Mouse (Mus musculus) frontal cortex, adult 2 months (tissue): ENCODE data around the gene Rnase1. TPM values are rescaled to one million over a fixed set of nuclear protein-coding genes. Genes with fewer than 3 reads are reported as not detected.

ENCODE experiments used
- DNase-seq, 2 experiments: peaks; one replicate each; pipeline ENCODE4 v3.0.0; 2022; ENCODE audit warnings: low spot score in 1 of 2; ENCODE audit errors: extremely low spot score in 1 of 2
- polyA plus RNA-seq: library from polyadenylated mRNA; depleted of rRNA; stranded (reverse); fragments of >200 nt; gene quantifications from 2 replicates; pipeline ENCODE4 v1.2.3, GENCODE M21; 2012; rRNA removed

Gene Rnase1
- polyA plus RNA-seq, 1 experiment = 0.72 TPM

GRCm38 (mm10) chr14:51095736-51096524 is 50.7 kb downstream of the Rnase1 start:
- DNase-seq = no peak

Other genes with a start within 250 kb of the Rnase1 start
- 3.1 and 3.3 TPM in 2 replicates for gene Klhl33, start 249.3 kb downstream of the Rnase1 start, polyA plus RNA-seq
- 66.7 and 70.0 TPM in 2 replicates for gene Osgep, start 221.9 kb downstream of the Rnase1 start, polyA plus RNA-seq
- gene Apex1, start 221.8 kb downstream of the Rnase1 start, polyA plus RNA-seq = 60.2 and 60.5 TPM in 2 replicates
- 156 and 184 TPM in 2 replicates for gene Pip4p1, start 215.9 kb downstream of the Rnase1 start, polyA plus RNA-seq
- 27.2 and 30.1 TPM in 2 replicates for gene Pnp, start 215.7 kb downstream of the Rnase1 start, polyA plus RNA-seq
- 25.7 and 37.9 TPM in 2 replicates for gene Gm49342, start 202.3 kb downstream of the Rnase1 start, polyA plus RNA-seq
- 1.3 and 1.7 TPM in 2 replicates for gene Pnp2, start 190.8 kb downstream of the Rnase1 start, polyA plus RNA-seq
- gene Rnase10, start 139.0 kb downstream of the Rnase1 start, polyA plus RNA-seq = 0.16 TPM in 1 of 2 replicates, not detected in the other
- not detected in 2 replicates for gene Rnase9, start 104.9 kb downstream of the Rnase1 start, polyA plus RNA-seq
- not detected in 2 replicates for gene Rnase11, start 96.6 kb downstream of the Rnase1 start, polyA plus RNA-seq
- gene Rnase12, start 89.1 kb downstream of the Rnase1 start, polyA plus RNA-seq = 0.20 TPM in 1 of 2 replicates, not detected in the other
- gene Olfr750, start 72.3 kb downstream of the Rnase1 start, polyA plus RNA-seq = not detected in 2 replicates
- 20.3 and 27.1 TPM in 2 replicates for gene Rnase4, start 55.7 kb downstream of the Rnase1 start, polyA plus RNA-seq
- 4.2 and 6.9 TPM in 2 replicates for gene Ang, start 55.6 kb downstream of the Rnase1 start, polyA plus RNA-seq
- gene Eddm3b, start 32.4 kb downstream of the Rnase1 start, polyA plus RNA-seq = not detected in 2 replicates
- gene Rnase6, start 22.9 kb downstream of the Rnase1 start, polyA plus RNA-seq = 0.38 and 0.56 TPM in 2 replicates
- not detected in 2 replicates for gene Rnase2b, start 15.5 kb upstream of the Rnase1 start, polyA plus RNA-seq
- gene Ang2, start 52.4 kb upstream of the Rnase1 start, polyA plus RNA-seq = not detected in 2 replicates
- not detected in 2 replicates for gene Ear14, start 56.6 kb upstream of the Rnase1 start, polyA plus RNA-seq
- gene Rnase2a, start 109.3 kb upstream of the Rnase1 start, polyA plus RNA-seq = not detected in 2 replicates
- gene Gm7247, start 215.0 kb upstream of the Rnase1 start, polyA plus RNA-seq = not detected in 2 replicates